Mouse (Mus musculus) CD4-positive, CD25-positive, alpha-beta regulatory T cell, adult 2 months (primary cell): ENCODE measurements at regions not wholly inside any gene's neighbourhood (a gene's known extent, or its start where the extent isn't known, plus 50 kb on each side); places are given as distances from the start of the nearest gene placed in this dataset.

ENCODE experiments used
- DNase-seq: peaks from one replicate; pipeline ENCODE4 v3.0.0-alpha.2; 2012; ENCODE audit warnings: low read depth, low spot score

DNA sequence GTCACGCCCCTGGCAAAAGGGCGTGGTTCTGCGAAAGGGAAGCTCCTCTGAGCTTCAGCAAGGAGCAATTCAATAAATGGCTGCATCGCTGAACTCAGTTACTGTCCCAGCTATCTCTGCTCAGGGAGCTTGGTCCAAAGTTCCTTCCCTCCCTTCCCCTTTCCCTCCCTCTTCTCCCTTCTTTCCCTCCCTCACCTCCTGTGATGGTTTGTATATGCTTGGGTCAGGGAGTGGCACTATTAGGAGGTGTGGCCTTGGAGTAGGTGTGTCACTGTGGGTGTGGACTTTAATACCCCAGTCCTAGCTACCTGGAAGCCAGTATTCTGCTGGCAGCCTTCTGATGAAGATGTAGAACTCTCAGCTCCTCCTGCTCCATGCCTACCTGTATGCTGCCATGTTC is 120.5 kb downstream of the Erv3 start:
- no peak for DNase-seq

DNA sequence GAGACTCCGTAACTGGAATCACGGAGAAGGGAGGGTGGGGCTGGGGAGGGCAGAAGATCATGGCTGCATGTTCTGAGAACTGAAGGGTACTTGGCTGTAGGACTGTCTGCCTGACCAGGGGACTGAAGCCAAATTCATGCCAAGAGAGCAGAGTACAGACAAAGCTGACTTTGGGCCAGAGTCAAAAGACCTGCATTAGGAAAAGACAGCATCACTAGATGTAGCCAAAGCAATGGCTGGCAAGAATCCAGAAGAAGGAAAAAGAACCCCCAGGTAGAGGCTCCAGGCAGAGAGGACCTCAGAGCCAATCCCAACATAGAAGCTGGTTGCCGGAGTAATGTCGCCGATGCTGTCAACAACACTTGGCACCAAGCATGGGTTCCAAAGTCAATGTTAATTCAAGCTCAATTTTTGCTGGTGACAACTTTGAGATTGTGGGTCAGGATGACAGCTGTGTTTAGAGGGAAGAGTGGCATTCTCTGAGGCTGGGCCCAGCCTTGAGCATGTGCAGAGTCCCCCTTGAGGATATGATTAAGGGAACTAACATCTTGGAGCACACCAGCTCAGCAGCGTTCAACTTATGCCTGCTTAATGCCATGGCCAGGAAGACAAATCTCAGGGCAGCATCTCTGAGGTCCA is 124.7 kb downstream of the Erv3 start:
- no peak for DNase-seq

DNA sequence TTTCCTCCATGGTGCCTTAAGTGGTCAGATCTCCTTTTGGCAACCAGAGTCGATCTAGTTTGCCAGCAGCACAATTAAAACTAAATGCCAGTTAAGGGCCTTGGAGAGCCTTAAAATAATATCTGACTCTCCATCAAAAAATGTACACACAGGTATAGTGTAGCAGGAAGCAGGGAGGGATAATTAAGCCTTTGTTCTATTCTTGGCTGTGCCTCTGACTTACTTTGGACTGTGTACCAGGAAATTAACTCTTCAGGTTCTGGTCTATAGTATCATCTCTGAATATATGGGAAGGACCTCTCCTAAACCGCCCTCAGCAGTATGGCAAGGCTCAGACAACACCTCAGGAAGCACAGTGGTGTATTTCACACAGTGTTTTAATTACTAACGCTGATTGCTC is 133.0 kb downstream of the Erv3 start:
- no peak for DNase-seq

DNA sequence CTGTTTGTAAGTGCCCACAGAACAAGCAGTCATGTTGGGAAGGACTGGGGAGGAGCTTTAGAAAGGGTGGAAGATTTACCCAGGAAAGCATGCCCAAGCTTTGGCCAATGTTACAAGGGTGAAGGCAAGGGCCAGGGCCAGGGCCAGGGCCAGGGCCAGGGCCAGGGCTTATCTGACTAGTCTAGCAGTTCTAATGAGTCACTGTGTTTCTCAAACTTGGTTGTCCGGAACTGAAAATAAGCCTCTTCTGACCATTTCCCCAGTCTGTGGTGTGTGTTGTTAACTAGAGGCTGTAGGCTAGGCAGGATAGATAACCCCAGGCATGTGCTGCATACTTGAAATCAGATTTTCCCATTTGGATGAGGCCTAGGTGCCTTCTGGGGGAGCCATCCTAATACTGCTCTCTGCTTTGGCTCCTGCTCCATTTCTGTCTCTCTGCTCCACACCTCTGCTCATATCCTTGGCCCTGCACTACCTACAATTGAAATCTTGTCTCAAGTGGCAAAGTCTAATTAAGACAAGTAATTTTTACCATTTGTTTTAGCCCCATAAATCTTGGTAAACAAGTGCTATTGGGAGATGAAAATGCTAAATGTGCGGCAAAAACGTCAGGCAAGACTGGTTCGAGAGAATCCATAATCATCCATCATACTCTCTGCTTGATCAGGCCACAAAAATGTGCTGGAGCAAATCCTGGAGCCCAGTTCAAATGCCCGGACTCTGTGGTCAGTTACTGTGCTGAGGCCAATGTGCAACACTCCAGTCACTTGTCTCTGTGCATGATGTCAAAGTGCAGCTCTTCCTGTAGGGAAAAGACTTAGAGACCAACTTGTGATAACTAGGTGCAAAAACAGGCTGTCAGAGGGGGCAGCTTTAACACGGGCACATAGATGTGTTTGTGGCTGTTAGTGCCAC is 137.7 kb downstream of the Erv3 start:
- no peak for DNase-seq

DNA sequence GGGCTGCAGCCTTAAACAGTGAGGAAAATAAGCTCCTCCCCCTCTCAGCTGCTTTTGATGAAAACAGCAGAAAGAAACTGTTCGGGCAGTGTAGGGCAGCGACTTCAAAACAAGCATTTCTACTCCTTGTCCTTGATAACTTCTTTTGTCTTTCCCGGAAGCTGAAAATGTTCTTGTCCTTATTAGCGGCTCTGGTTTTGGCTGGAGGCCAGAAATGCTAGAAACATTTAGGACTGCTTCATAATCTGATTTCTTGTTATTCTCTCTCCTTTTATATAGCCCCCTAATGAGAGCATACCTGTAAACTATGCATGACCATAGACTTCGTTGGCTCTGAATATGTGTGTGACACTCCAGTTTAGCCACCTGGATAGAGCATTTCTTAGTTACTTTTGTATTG is 142.0 kb downstream of the Erv3 start:
- no peak for DNase-seq

DNA sequence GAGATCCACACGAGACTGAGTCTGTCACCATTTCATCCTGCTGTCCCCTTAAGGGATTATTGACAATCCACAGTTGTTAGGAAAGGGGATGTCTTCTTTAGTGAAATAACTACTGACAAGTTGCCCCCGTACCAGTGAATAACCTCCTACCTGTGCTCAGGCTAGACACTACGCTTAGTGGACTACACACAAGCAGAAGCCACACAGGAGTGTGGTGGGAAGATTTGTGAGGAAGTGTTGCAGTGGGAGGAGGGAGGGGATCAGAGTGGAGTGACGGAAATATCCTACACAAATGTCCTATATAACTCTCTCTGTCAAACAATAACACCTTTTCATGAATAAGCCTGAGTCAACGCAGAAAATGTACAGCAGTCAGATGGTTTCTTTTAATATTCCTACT is 142.7 kb downstream of the Erv3 start:
- no peak for DNase-seq

DNA sequence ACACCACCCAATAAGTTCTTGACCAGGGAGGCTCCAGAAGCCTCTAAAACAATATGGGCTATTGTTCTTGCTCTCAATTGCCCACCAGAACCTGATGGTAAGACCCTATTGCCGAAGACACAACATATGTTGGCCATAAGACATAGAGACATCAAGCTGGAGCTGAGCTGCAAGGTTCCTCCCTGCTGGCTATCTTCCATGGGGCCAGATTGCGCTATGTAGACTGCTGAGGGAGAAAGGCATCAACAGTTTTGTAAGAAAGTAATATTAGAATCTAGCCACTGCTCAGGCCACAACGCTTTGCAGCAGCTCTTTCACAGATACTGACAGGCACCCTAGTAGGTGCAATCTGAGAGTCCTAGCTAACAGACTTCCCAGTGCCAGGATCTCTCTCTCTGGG is 144.2 kb downstream of the Erv3 start:
- no peak for DNase-seq

DNA sequence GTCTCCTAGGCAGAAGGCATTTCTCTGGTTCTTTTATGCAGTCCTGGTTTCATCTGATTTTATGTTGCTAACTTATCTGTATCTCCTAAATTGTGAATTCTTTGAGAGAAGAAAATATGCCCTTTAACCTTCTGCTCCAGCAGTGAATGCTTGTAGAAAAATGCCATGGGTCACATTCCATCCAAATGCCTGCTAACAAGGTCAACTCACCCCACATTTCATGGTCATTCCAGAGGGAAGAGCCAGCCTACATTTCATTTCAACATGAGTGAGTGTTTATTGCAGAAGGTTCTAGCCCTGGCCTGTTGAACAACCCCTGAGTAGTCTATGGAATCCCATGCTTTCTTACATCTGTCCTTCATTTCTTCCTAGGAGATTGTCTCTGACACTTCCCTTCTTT is 147.7 kb downstream of the Erv3 start:
- no peak for DNase-seq

DNA sequence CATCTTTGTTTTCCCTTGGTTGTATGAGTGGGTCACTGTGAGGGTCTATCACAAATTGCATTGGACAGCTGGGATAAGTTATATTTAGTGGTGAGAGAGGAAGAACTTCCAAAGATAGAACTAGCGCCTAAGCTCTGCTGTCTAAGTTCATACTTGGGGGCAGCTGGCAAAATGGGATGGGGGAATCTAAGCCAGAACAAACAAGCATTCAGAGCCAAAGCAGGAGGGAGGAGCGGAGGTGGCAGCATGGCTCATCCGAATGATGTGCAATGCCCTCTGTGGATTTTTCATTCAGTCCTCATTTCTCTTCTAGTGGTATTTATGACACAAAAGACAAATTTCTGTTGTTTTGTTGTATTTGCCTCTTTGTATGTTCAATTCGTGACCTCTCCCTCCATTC is 144.5 kb upstream of the Adra1d start:
- no peak for DNase-seq

DNA sequence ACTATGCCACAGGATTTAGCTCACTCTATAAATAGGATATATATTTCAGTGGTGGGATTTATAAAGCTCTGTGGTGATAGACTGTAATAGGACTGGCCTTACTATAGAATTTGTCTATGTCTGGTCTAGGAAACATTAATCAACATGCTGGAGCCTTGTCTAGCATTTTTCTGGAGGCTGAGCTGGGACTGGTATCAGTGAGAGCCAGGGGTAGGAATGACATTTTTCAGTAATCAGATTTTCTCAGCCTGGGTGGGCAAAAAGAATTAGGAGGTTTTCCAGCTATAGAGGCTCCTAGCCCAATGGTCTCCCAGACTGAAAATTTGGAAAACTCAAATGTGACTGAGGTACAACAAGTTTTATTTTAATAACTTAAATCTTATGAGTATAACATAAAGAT is 142.3 kb upstream of the Adra1d start:
- no peak for DNase-seq

DNA sequence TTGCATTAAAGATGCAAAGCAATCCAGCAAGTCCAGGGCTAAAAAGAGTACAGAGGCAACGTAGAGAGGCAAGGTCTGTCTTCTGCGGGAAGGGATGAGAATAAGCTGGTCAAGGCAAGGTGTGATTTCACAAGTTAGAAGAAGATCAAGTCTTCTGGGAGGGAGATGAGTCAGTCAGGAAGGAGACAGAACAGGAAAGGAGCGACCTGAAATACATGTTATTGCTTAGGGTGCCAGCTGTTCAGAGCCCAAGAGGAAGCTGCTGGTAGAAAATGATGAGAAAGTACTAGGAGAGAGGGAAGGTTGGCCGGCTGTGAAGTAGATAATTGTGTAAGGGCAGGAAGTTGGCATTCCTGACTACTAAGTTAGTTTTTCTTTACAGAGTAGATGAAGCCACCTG is 140.1 kb upstream of the Adra1d start:
- DNase-seq: no peak

DNA sequence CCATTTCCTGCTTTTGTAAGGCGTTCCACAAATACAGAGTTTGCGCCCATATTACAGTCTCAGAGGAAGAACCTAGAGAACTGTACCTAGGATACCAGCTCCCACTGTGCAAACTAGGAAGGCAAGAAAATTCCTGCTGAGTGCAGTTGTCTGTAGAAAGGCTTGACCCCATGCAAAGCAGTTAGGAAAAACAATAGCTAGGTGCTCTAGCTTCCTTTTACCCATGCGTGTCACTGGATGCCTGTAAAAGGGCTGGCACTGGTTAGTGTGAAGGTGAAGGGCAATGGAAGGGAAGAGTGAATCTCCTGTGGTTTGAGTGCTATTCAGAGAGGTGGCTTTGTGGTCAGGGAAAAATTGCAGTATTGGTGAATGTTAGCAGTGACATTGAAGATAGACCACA is 137.7 kb upstream of the Adra1d start:
- no peak for DNase-seq

DNA sequence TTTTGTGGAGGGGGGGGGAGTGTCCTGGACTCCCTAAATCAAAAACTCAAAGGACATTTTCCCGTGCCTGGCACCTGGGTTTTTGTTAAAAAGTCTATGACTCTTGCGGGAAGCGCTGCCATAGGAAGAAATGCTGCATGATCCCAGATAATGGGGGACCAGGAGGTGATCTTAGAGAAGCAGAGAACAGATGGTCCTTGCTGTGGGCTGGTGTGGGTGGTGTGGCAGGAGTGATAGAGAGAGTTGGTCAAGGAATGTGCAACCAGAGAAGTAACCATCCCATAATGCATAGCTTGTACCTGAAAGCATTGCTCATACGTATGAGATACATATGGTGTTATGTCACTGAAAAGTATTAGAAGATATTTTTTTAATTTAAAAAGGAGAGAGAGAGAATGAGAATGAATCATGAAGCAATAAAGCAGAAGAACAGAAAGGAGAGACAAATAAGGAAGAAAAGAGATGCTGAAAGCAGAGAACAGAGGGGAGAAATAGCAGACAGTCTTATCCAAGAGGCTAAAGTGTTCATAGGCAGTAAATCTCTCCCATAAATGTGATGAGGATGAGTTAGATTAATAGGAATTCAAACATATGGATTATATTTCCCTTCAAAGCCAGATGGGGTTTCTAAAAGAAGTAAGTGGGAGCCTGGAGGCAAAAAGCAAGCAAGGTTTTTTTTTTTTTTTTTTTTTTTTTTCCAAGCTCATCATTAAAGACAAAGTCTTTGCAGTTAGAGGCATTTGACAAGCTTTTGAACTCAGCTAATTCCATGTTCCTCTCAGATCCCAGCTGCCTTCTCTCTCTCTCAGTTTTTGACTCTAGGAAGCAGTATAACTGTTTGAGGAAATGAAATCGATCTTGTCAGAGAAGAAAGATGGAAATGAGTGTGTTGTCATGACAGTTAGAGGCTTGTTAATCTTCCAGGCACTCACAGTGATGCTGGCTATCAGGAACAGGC is 136.2 kb upstream of the Adra1d start:
- DNase-seq: no peak

DNA sequence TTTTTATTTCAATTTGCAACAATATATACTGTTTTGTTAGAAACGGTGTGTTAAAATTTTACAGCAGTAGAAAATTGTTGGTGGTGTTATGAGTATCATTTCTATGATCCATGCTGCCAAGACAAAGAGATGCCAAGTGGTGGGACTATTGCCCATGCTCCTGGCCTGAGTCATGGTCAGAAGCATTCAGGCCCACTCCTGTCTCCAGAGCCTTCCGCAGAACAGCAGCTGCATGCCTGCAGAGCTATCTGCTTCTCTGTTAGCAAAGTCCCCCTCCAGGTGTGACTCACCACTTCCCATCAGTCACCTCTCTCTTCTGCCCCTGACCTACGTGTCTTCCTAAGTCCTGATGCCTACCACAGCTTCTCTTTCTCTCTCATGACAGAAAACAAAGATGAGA is 134.2 kb upstream of the Adra1d start:
- DNase-seq: no peak

DNA sequence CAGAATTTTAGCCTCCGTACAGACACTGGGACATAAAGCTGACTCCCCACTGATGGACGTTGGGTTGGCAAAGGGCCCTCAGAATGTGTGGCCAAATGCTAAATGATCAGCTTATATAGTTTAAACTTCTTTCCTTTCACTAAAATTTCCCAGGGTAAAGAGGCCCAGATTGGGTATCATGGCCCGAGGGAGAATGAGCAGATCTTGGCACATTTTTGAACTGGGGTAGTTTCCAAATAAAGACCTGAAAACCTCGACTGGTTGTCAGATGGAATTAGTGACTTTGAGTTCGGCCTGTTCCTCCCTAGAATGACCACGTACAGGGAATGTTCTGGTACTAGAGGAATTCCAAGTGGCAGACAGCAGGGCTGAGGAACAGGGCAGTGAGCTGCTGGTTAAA is 127.9 kb upstream of the Adra1d start:
- no peak for DNase-seq

DNA sequence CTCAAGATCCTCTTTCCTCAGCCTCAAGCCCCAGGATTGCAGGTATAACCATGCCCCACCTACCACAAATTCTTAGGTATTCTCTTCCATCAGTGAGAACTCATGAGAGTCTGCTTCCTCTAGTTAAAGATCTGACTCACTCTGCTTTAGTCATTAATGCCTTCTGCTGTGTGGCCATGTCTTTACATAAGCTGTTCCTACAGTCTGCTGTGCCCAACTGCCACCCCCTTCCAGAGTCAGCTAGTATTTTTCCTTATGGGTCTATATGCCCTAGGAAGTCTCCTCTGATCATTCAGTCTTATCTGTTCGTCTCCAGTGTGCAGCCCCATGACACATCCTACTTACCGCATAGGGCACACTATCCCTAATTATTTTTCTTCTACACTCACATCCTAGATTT is 126.2 kb upstream of the Adra1d start:
- no peak for DNase-seq

DNA sequence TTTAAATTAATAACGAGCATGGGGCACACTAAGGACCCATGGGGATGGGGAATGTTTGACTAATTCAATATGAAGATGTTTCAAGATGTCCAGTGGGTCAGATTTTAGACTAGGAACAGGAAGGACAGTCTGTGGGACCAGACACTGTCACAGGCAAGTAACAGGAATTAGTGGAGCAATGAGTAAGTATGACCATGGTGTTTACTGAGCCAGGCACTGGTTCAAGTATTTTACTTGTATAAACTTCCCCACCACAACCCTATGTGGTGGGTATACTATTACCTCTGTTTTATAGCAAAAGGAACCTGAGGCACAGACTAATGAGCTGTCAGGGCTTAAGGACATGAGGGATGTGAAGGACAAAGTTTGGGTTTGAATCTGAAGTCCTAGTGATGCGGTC is 125.4 kb upstream of the Adra1d start:
- DNase-seq: no peak

DNA sequence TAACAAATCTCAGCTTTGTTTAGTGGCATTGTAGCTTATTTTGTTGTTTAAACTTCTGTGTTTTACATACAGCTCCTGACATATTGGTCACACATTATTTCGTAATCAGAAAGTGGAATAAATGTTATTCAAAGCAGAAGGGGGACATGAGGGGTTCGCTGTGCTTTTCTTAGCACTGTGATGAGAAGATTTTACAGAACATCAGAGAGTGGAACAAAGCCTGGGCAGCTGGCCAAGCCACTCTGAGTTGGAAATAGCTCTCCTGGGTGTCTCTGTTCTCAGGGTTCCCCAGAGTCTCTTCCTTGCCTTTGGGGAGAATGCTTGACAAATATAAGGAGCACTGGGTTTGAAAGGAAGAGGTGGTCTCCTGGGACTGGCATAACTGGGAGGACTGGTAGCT is 124.7 kb upstream of the Adra1d start:
- no peak for DNase-seq

DNA sequence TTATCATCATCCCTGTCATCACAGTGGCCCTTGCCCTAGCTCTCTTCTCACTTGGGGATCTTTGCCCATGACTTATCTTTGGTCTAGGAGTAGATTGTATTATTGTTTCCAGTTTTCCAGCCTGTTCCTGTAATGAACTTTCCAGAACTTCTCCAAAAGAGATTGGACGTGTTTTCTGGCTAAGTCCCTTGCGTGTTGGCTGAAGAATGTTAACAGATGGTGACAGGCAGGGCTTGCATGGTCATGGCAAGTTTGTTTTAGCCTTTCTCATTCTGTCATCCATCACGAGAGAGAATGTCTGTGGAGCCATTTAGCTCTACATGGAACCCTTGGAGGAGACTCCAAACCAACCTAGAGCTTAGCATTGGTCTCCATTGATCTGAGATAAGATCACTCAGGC is 123.2 kb upstream of the Adra1d start:
- DNase-seq: no peak

DNA sequence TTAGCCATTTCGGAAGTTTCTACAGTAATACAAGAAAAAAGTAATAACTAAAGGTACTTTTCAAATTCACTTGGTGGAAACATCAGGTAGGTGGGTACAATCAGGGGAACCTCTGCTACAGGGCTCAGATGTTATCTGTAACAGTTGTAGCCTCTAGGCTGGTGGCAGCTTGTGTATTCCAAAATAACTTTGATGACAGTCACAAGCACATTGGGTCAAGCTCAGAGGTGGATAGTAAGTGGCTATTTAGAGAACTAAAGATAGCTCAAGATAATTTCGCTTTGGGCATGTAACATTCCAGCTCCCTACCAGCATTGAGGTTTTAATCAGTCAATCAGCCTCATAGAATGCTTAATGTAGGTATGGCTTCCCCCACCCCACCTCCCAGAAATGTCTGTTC is 121.7 kb upstream of the Adra1d start:
- DNase-seq: no peak

DNA sequence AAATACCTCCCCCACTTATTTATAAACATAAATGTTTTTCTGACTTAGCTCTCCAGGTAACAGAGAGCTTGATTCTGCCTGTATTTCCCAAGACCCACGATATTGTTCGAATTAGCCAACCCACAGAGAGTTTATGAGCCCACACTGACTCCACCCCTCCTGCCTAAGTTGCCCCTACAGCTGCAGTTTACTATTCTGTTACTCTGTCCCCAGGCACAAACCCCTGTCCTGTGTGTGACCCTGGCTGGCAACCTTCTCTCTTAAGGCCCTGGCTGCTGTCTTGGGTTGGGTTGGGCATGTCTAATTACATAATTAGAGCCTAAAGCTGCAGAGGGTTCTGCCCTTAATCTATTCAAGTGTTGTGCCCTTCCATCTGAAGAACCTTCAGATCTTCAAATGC is 116.4 kb upstream of the Adra1d start:
- no peak for DNase-seq

DNA sequence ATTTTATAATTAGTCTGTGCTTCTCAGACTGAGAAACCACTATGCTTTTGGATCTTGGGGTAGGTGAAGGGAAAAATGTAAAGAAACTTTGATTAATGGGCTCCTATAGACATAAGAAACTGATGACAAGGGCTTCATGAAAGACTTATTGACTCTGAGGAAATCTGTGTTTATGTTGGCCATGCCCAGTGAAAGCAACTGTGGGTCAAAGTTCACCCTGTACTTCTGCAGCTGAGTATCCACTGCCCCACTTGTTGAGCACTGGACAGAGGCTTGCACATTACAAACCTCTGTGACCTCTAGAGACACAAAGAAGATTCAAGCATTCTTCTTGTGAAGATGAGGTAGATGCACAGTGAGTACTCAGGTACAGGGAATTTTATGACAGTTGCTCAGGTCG is 114.7 kb upstream of the Adra1d start:
- no peak for DNase-seq
